Mouse (Mus musculus): ENCODE data around the gene Rimbp2. TPM values are rescaled to one million over a fixed set of nuclear protein-coding genes. Genes with fewer than 3 reads are reported as not detected.
"Not testable (repeated sequence)": the region's sequence is repeated elsewhere in the genome, so short reads cannot be mapped to it uniquely, and the experiment has no call there.

Gene Rimbp2
- polyA plus RNA-seq, 1 experiment: 1.2 TPM

GRCm38 (mm10) chr5:128958916-128959315 is 5.6 kb upstream of the Rimbp2 start:
- no peaks in the 10 kb centered on the region for H3K27me3 ChIP-seq (ENCODE audit: control insufficient read depth, insufficient read depth, low read length)
- no peaks in the 10 kb centered on the region for H3K36me3 ChIP-seq (ENCODE audit: control insufficient read depth, insufficient read depth, low read length)
- no peak overlapping the region for H3K27ac ChIP-seq (ENCODE audit: control insufficient read depth, insufficient read depth, low read depth, low read length)
- no peak overlapping the region for H3K4me3 ChIP-seq (ENCODE audit: control insufficient read depth, low read depth, low read length)
- H3K4me1 ChIP-seq (ENCODE audit: control insufficient read depth, insufficient read depth, low read length): no peaks in the 10 kb centered on the region
- TF ChIP-seq CTCF (IDR thresholded peaks at IDR 0.05; ENCODE audit: control insufficient read depth, insufficient read depth, insufficient replicate concordance, low read depth, low read length) (no peak), POLR2A (IDR thresholded peaks at IDR 0.05; ENCODE audit: control insufficient read depth, low read depth, low read length) (no peak)

- not testable (repeated sequence) for H3K4me1 ChIP-seq (ENCODE audit: control insufficient read depth, insufficient read depth, low read length); H3K4me3 ChIP-seq (ENCODE audit: control insufficient read depth, low read depth, low read length); H3K27me3 ChIP-seq (ENCODE audit: control insufficient read depth, insufficient read depth, low read length); H3K36me3 ChIP-seq (ENCODE audit: control insufficient read depth, insufficient read depth, low read length); H3K27ac ChIP-seq (ENCODE audit: control insufficient read depth, insufficient read depth, low read depth, low read length)
Measured at GRCm38 (mm10) chr5:128954371-128954770, 1.1 kb upstream of the Rimbp2 start.

GRCm38 (mm10) chr5:128952291-128953195 is 743 bp downstream of the Rimbp2 start:
- no peak overlapping the region for H3K4me3 ChIP-seq (ENCODE audit: control insufficient read depth, low read depth, low read length)
- no peak overlapping the region for H3K27ac ChIP-seq (ENCODE audit: control insufficient read depth, insufficient read depth, low read depth, low read length)
- H3K4me1 ChIP-seq (ENCODE audit: control insufficient read depth, insufficient read depth, low read length): peaks cover 4% of the 10 kb centered on the region
- TF ChIP-seq POLR2A (IDR thresholded peaks at IDR 0.05; ENCODE audit: control insufficient read depth, low read depth, low read length) (no peak), CTCF (IDR thresholded peaks at IDR 0.05; ENCODE audit: control insufficient read depth, insufficient read depth, insufficient replicate concordance, low read depth, low read length) (no peak)
- no peaks in the 10 kb centered on the region for H3K36me3 ChIP-seq (ENCODE audit: control insufficient read depth, insufficient read depth, low read length)
- H3K27me3 ChIP-seq (ENCODE audit: control insufficient read depth, insufficient read depth, low read length): no peaks in the 10 kb centered on the region

DNA sequence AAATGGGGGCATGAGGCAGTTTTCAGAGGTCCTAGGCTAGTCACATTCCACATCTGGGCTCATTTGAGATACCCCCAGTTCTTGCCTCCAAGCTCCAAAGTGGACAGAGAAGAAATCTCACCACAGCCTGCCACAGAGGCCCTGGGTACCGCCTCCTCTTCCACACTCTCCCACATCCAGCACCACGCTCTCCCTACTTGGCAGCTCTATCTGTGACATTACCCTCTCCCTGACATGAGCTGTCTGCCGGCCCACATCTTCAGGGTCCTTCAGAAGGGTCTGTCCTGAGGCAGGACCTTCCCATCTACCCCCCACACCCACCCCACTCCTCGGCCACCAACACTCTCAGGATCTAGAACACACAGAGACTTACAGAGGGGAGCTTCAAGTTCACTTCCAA is 1.8 kb downstream of the Rimbp2 start:
- Histone ChIP-seq H3K4me1 (ENCODE audit: control insufficient read depth, insufficient read depth, low read length) (peaks cover 7% of the 10 kb centered on the region), H3K36me3 (ENCODE audit: control insufficient read depth, insufficient read depth, low read length) (no peaks in the 10 kb centered on the region), H3K4me3 (ENCODE audit: control insufficient read depth, low read depth, low read length) (no peak overlapping the region), H3K27me3 (ENCODE audit: control insufficient read depth, insufficient read depth, low read length) (no peaks in the 10 kb centered on the region), H3K27ac (ENCODE audit: control insufficient read depth, insufficient read depth, low read depth, low read length) (no peak overlapping the region)
- no peak for TF ChIP-seq CTCF (IDR thresholded peaks at IDR 0.05; ENCODE audit: control insufficient read depth, insufficient read depth, insufficient replicate concordance, low read depth, low read length)
- no peak for TF ChIP-seq POLR2A (IDR thresholded peaks at IDR 0.05; ENCODE audit: control insufficient read depth, low read depth, low read length)

DNA sequence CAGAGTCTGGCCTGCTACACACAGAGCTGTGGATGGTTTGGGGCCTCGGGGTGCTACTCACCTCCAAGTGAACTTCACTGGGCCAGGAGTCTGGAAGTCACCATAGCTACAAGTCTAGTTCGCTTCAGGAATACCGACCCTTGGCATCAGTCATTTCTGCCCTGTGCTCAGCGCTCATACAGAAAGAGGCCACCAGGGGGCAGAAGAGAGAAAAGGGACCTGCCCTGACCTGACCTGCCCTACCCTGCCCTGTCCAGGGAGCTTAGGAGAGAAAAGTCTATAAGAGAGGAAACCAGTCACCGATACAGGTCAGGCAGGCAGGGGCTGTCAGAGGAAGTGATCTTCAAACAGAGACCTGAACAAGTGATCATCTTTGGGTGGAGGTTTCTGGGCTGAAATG is 6.2 kb downstream of the Rimbp2 start:
- Histone ChIP-seq H3K4me1 (ENCODE audit: control insufficient read depth, insufficient read depth, low read length) (peaks cover 5% of the 10 kb centered on the region), H3K27ac (ENCODE audit: control insufficient read depth, insufficient read depth, low read depth, low read length) (no peak overlapping the region), H3K4me3 (ENCODE audit: control insufficient read depth, low read depth, low read length) (no peak overlapping the region), H3K27me3 (ENCODE audit: control insufficient read depth, insufficient read depth, low read length) (no peaks in the 10 kb centered on the region), H3K36me3 (ENCODE audit: control insufficient read depth, insufficient read depth, low read length) (no peaks in the 10 kb centered on the region)
- no peak for TF ChIP-seq POLR2A (IDR thresholded peaks at IDR 0.05; ENCODE audit: control insufficient read depth, low read depth, low read length)
- peak; percentile 74; the same call in 1 of the 2 replicates for TF ChIP-seq CTCF (IDR thresholded peaks at IDR 0.05; ENCODE audit: control insufficient read depth, insufficient read depth, insufficient replicate concordance, low read depth, low read length)

- TF ChIP-seq POLR2A (IDR thresholded peaks at IDR 0.05; ENCODE audit: control insufficient read depth, low read depth, low read length) (no peak), CTCF (IDR thresholded peaks at IDR 0.05; ENCODE audit: control insufficient read depth, insufficient read depth, insufficient replicate concordance, low read depth, low read length) (no peak)
- H3K36me3 ChIP-seq (ENCODE audit: control insufficient read depth, insufficient read depth, low read length): no peaks in the 10 kb centered on the region
Measured at GRCm38 (mm10) chr5:128940436-128940835, 12.8 kb downstream of the Rimbp2 start.

DNA sequence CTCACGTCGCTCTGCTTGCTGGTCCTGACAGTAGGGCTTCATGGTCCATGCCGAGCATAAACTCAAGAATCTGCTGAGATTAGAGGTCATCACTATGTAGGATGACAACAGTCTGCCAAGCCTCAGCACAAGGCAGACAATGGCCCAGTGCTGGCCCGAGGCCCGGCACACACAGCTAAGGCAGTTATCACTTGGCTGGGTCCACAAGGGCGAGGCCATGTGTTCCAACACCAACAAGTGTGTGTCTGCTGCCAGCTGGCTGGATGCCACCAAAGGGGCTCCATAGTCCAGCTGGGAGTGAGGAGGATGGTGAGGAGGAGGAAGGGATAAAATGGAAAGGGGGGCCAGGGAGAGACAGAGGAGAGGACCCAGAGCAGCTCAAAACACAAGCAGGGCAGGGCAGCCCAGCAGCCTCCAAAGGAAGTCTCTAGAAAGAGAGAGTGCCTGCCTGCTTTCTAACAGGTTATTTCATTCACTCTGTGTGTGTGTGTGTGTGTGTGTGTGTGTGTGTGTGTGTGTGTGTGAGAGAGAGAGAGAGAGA is 17.9 kb downstream of the Rimbp2 start:
- H3K4me1 ChIP-seq (ENCODE audit: control insufficient read depth, insufficient read depth, low read length): peaks cover 3% of the 10 kb centered on the region
- H3K27me3 ChIP-seq (ENCODE audit: control insufficient read depth, insufficient read depth, low read length): no peaks in the 10 kb centered on the region
- TF ChIP-seq CTCF (IDR thresholded peaks at IDR 0.05; ENCODE audit: control insufficient read depth, insufficient read depth, insufficient replicate concordance, low read depth, low read length): no peak
- no peak for TF ChIP-seq POLR2A (IDR thresholded peaks at IDR 0.05; ENCODE audit: control insufficient read depth, low read depth, low read length)
- no peaks in the 10 kb centered on the region for H3K36me3 ChIP-seq (ENCODE audit: control insufficient read depth, insufficient read depth, low read length)
- no peak overlapping the region for H3K4me3 ChIP-seq (ENCODE audit: control insufficient read depth, low read depth, low read length)
- no peak overlapping the region for H3K27ac ChIP-seq (ENCODE audit: control insufficient read depth, insufficient read depth, low read depth, low read length)

More at GRCm38 (mm10) chr5:128940436-128940835, 12.8 kb downstream of the Rimbp2 start:
- no peak overlapping the region for H3K4me3 ChIP-seq (ENCODE audit: control insufficient read depth, low read depth, low read length)
- peaks cover 3% of the 10 kb centered on the region for H3K4me1 ChIP-seq (ENCODE audit: control insufficient read depth, insufficient read depth, low read length)
- H3K27me3 ChIP-seq (ENCODE audit: control insufficient read depth, insufficient read depth, low read length): no peaks in the 10 kb centered on the region
- no peak overlapping the region for H3K27ac ChIP-seq (ENCODE audit: control insufficient read depth, insufficient read depth, low read depth, low read length)

All from testis, adult 2 months (tissue).